Mouse (Mus musculus) cerebellum, adult (tissue): ENCODE measurements at regions not wholly inside any gene's neighbourhood (a gene's known extent, or its start where the extent isn't known, plus 50 kb on each side); places are given as distances from the start of the nearest gene placed in this dataset.
"Not testable (repeated sequence)": the region's sequence is repeated elsewhere in the genome, so short reads cannot be mapped to it uniquely, and the experiment has no call there.

Source experiments
- ATAC-seq: cut with Nextera tagmentation; 2 replicates; pipeline ENCODE4 v1.9.2; 2017; ENCODE audit warnings: mild to moderate bottlenecking, moderate library complexity, mixed read lengths; ENCODE audit not compliant: insufficient number of reproducible peaks, low FRiP score, low TSS enrichment

GRCm38 (mm10) chr7:118320307-118320706 is 76.8 kb upstream of the Smg1 start:
- ATAC-seq = no peak

GRCm38 (mm10) chr7:118318432-118319135 is 75.1 kb upstream of the Smg1 start:
- ATAC-seq = no peak

GRCm38 (mm10) chr7:118314886-118315285 is 71.4 kb upstream of the Smg1 start:
- not testable (repeated sequence) for ATAC-seq

- ATAC-seq = peak; percentile 82
These were observed 70.8 kb upstream of the Smg1 start for GRCm38 (mm10) chr7:118314228-118314658.

- peak; percentile 41; the same call in 1 of the 2 replicates for ATAC-seq
These were observed 70.3 kb upstream of the Smg1 start for GRCm38 (mm10) chr7:118313818-118314217.

GRCm38 (mm10) chr7:118309733-118310132 is 66.3 kb upstream of the Smg1 start:
- no peak for ATAC-seq

GRCm38 (mm10) chr7:118308882-118309281 is 65.4 kb upstream of the Smg1 start:
- no peak for ATAC-seq

- peak; percentile 57; the same call in 1 of the 2 replicates for ATAC-seq
These were observed 61.3 kb upstream of the Smg1 start for GRCm38 (mm10) chr7:118304812-118305211.

GRCm38 (mm10) chr7:118304338-118304737 is 60.9 kb upstream of the Smg1 start:
- ATAC-seq = no peak

- no peak for ATAC-seq
These were observed 60.5 kb upstream of the Smg1 start for GRCm38 (mm10) chr7:118303921-118304320.

GRCm38 (mm10) chr7:118300678-118301342 is 57.3 kb upstream of the Smg1 start:
- no peak for ATAC-seq

- no peak for ATAC-seq
These were observed 54.1 kb upstream of the Smg1 start for GRCm38 (mm10) chr7:118297613-118298012.

- ATAC-seq = peak; percentile 69; the same call in 1 of the 2 replicates
These were observed 53.5 kb upstream of the Smg1 start for GRCm38 (mm10) chr7:118296856-118297518.

GRCm38 (mm10) chr7:118295855-118296254 is 52.4 kb upstream of the Smg1 start:
- no peak for ATAC-seq

GRCm38 (mm10) chr7:118295275-118295674 is 51.8 kb upstream of the Smg1 start:
- ATAC-seq = no peak

GRCm38 (mm10) chr7:118294637-118295036 is 51.2 kb upstream of the Smg1 start:
- no peak for ATAC-seq
